Mouse (Mus musculus) gastrocnemius, postnatal 14 days (tissue): ENCODE measurements around the gene Tecr. TPM values are rescaled to one million over a fixed set of nuclear protein-coding genes. Genes with fewer than 3 reads are reported as not detected.
"Not testable (repeated sequence)": the region's sequence is repeated elsewhere in the genome, so short reads cannot be mapped to it uniquely, and the experiment has no call there.

Source experiments
- DNase-seq: peaks from one replicate; pipeline ENCODE4 v3.0.0; 2021; ENCODE audit warnings: mixed read lengths
- intact Hi-C: fragments of 180-260 bp; cut with DNase I; formaldehyde crosslinking; loops from one replicate; pipeline ENCODE4 v1.15.1; 2025; ENCODE audit warnings: low total_unique reads
- total RNA-seq, 2 experiments: library from RNA; stranded (reverse); gene quantifications; 2 replicates each; pipeline ENCODE4 v1.2.3; 2021

Gene Tecr
- total RNA-seq, 2 experiments from 2014 or later: 474 to 504 TPM

DNA sequence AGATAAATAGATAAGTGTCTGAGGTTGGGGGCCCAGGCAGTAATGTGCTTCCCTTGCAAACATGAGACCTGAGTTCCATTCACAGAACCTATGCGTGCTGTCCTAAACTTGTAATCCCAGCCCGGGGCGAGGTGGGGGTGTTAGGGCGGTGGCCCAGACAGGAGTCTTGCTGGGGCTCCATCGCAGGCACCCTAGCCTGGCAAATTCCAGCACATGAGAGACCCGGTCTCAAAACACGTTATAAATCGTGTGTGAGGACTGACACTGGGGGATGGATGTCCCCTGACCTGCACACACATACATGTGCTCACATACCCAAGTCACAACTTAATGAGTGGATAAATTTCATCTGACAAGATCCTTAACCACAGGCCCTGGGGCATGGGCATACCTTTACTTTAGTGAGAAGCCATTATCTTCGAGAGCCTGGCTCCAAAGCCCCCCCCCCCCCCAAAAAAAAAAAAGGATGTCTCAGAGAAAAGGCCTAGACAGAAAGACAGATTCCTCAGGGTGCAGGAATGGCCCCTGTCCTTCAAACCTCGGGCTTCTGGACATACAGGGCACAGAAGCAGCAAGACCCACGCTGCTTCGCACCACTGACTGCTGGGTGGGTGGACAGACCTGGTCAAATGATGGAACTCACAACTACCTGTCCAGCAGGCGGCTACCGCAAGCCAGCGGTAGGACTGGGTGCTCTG lies 14.1 kb upstream of the Tecr start:
- intact Hi-C loops: no loop called here
- DNase-seq: no peak

DNA sequence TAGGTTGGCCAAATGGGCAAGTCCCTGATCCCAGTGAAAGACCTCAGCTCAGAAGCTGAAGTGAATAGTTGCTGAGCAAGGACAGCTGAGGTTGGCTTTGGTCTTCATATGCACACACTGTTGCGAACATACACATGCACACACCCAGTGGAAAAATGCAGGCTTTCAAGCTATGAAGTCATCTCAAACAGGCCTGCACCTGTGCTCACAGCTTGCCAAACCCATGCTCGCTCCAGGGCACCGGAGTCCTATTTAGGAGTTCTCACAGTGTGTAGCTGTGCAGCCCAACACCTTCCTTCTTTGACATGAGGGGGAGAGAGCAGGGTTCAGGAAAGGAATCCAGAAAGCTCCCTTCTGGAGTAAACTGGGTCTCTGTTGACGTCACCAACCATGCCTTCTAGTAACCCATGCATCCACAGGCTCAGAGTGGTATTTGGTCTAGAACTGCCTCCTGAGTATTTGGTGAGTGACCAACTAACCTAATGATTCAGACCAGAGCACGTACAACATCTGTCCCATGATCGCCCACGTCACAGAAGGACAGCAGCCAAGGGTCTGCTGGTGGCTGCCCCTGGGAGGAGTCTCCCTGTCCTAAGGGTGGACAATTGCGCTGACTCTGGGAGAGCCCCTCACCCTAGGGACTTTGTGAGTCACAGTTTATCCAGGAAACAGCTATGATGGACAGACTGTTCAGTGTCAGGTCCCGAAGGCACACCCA lies 12.0 kb upstream of the Tecr start:
- intact Hi-C loops: no loop called here
- DNase-seq: no peak

DNA sequence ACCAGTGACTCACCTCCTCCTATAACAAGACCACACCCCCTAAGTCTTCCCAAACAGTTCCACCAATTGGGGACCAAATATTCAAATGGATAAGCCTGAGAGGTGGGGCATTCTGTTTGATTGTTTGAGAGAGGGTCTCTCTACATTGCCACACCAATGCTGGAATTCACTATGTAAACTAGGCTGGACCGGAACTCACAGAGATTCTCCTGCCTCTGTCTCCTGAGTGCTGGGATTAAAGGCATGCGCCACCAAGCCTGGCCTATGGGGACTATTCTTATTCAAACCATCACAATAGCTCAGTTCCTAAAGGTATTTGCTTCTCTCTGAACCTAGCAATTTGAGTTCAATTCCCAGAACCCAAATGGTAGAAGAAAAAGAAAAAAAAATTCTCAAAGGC lies 10.8 kb upstream of the Tecr start:
- DNase-seq: no peak
- intact Hi-C loops: no loop called here

DNA sequence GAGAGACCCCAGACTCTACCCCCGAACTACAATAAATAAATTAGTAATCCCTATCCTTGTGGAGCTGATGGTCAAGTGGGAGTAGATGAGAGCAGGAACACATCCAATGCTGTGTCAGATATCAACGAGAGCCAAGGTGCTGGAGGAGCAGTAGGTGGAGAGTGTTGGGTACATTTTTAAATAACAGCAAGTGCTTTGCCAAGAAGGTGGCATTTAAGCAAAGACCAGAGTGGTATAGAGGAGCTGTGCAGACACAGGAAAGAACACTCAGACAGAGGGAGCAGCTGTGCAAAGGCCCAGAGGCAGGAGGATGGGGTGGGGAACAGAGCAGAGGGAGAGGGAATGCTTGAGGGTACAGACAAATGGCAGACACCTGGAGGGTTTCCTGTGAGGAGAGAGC lies 9.3 kb upstream of the Tecr start:
- no peak for DNase-seq
- intact Hi-C loops: no loop called here

DNA sequence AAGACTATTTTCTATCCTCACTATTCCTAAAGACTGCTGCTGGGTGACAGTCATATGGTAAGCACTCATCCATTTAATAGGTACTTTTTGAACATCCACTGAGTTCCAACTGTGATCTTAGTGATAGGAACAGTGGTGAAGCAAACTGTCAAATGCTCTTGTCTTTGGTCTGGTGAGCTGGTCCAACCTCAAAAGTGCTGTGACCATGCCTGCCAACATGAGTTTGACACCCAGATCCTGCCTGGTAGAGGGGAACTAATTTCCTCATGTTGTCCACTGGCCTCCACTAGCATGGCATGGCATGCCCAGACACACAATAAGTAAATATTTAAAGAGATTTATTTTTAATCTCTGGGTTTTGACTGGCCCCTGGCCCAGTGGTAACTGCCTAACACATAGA lies 8.9 kb upstream of the Tecr start:
- DNase-seq: no peak
- intact Hi-C loops: no loop called here

DNA sequence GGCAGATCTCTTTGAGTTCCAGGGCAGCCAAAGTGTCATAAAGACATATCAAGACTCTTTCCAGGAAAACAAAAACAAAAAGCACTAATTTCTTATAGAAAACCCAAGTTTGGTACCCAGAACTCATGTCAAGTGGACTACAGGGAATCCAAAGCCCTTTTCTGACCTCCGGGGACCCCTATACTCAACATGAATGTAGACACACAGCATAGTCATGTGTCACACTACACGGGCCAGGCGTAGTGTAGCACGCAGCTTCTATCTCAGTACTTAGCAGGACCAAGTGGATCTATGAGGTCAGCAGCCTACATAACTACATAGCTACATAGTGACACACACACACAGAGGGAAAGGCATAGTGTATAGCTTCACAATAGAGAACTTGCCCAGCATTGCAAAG lies 5.9 kb upstream of the Tecr start:
- DNase-seq: no peak

DNA sequence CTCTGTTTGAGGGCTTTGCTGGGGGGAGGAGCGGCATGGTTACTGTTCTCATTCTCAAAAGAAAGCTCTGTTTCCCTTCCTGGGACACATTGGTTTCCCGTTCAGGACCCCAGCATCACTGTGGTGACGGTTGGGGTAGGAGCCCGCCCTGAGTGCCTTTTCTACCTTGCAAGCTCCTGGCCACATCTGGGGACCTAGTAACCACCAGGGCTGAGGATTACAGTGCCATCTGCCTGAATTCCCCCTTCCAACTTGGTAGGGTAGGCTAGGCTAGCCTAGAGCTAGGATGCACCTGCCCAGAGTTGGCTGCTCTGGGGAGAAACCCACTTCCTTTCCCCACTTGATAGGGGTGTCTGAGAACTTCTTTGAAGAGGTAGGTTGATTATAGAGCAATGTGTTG lies 4.2 kb upstream of the Tecr start:
- no peak for DNase-seq
- intact Hi-C loops: no loop called here

More for the DNA sequence above, 5.9 kb upstream of the Tecr start:
- intact Hi-C loops: no loop called here

DNA sequence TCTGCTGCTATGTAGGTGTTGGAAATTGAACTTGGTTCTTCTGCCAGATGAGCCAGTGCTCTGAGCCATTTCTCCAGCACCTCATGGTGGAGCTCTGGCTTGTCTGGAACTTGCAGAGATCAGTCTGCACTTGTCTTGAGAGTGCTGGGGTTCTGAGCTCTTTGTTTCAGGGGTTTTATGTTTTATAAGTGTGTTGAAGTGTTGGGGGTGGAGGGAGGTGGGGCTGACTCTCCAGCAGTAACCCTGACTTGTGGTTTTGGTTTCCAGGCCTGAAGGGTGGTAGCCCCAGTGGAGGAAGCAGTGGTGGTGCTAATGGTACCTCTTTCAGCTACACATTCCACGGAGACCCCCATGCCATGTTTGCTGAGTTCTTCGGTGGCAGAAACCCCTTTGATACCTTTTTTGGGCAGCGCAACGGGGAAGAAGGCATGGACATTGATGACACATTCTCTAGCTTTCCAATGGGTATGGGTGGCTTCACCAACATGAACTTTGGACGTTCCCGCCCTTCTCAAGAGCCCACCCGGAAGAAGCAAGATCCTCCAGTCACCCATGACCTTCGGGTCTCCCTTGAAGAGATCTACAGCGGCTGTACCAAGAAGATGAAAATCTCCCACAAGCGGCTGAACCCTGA lies 1.9 kb upstream of the Tecr start:
- intact Hi-C loops: loop anchor here (5.0 kb wide), 1 partner anchor 42 kb away; the partner anchor contains the start of gene Ndufb7
- DNase-seq: no peak

DNA sequence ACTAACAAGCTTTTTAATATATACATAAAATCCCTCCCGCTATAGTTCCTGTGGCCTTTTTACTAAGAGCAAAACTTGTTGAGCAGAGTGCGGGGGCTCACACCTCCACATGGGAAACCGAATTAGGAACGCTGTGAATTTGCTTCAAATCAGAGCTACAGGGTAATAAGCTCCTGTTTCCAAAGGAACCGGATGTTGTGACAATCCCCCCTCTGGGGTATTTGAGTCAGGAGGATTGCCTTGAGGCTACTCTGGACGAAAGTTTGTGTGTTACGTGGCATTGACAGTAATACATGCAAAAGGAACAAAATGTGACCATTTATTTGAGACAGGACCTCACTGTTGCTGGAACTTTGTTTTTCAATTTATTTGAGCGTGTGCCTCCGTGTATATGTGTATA lies 1.3 kb upstream of the Tecr start:
- no peak for DNase-seq
- intact Hi-C loops: loop anchor here (5.0 kb wide), 1 partner anchor 42 kb away; the partner anchor contains the start of gene Ndufb7

DNA sequence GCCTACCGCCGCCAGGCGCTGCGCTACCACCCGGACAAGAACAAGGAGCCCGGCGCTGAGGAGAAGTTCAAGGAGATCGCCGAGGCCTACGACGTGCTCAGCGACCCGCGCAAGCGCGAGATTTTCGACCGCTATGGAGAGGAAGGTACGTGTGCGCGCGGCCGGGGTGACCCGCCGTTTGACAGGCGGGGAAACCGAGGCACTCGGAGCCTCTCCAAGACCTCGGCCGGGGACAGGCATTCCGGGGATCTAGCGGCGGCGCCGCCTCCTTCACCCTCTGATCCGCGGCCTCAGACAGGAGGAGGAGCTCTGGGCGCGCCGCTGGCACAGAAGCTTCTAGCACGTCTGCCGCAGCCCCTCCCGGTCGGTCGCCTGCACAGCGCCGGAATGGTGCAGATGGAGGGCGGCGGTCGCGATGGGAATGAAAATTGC lies 643 bp upstream of the Tecr start:
- intact Hi-C loops: loop anchor here (5.0 kb wide), 1 partner anchor 41 kb away; the partner anchor contains the start of gene Ndufb7
- peak; percentile 87 for DNase-seq

DNA sequence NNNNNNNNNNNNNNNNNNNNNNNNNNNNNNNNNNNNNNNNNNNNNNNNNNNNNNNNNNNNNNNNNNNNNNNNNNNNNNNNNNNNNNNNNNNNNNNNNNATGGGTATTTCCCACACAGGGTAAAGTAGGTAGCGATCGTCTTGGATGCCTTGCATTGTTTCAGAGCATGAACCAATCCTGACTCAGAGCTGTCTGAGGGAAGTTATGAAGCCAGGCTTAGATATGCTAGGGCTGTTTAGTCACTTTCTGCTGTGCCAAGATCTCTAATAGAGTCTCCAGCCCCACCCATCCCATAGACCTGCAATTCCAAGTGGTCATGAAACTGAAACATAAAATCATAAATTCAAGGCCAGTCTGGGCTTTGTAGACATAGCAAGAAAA lies 5.1 kb downstream of the Tecr start:
- no peak for DNase-seq
- intact Hi-C loops: no loop called here

DNA sequence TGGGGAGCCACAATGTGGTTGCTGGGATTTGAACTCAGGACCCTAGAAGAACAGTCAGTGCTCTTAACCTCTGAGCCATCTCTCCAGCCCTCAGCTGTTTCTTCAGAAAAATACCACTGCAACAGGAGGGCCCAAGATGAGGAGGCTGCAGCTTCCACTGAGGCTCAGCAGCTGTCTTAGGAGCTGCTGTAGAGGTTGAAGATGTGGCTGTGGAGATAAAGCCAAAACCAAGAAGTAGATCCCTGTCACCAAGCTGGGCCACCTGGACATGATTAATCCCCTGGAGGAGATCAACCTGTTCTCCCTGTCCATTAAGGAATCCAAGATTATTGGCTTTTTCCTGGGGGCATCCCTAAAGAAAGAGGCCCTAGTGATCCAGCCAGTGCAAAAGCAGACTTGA lies 8.0 kb downstream of the Tecr start:
- intact Hi-C loops: no loop called here
- no peak for DNase-seq

DNA sequence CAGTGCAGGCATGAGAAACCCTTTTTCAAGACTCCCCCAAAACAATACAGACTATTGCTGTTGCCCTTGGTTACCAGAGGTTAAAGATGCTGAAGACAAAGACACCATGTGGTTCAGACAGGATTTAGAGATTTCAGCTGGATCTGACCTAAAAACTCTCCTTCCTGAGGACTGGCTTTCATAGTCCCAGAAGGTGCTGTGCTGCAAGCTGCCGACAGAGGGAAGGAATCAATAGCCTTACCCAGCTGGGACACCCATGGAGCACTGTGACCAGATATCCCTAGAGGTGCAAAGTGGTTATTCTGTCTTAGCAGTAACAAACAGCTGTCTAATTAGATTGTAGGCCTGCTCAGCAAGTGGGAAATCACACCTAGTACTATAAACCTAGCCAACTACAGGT lies 9.6 kb downstream of the Tecr start:
- intact Hi-C loops: no loop called here
- no peak for DNase-seq

DNA sequence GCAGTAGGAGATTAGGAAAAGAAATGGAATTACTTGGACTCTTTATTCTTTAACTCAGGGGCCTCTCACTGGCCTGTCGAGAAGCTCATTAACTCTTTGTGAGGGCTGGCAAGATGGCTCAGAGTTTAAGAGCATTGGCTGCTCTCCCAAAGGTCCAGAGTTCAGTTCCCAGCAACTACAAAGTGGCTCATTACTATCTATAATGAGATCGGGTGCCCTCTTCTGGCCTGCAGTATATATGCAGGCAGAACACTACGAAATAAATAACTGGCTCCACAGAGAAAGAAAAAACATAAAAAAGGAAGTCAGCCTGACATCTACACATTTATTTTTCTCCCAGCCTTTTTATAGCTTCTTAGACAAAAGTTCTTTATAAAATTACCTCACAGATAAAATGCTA lies 11.4 kb downstream of the Tecr start:
- intact Hi-C loops: no loop called here
- no peak for DNase-seq

DNA sequence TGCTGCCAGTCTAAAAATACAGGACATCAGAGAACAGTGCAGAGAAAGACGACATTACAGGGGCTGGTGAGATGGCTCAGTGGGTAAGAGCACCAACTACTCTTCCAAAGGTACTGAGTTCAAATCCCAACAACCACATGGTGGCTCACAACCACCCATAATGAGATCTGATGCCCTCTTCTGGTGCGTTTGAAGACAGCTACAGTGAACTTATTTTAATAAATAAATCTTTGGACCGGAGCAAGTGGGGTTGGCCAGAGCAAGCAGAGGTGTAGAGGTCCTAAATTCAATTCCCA lies 12.8 kb downstream of the Tecr start:
- DNase-seq, intact Hi-C loops: not testable (repeated sequence)

DNA sequence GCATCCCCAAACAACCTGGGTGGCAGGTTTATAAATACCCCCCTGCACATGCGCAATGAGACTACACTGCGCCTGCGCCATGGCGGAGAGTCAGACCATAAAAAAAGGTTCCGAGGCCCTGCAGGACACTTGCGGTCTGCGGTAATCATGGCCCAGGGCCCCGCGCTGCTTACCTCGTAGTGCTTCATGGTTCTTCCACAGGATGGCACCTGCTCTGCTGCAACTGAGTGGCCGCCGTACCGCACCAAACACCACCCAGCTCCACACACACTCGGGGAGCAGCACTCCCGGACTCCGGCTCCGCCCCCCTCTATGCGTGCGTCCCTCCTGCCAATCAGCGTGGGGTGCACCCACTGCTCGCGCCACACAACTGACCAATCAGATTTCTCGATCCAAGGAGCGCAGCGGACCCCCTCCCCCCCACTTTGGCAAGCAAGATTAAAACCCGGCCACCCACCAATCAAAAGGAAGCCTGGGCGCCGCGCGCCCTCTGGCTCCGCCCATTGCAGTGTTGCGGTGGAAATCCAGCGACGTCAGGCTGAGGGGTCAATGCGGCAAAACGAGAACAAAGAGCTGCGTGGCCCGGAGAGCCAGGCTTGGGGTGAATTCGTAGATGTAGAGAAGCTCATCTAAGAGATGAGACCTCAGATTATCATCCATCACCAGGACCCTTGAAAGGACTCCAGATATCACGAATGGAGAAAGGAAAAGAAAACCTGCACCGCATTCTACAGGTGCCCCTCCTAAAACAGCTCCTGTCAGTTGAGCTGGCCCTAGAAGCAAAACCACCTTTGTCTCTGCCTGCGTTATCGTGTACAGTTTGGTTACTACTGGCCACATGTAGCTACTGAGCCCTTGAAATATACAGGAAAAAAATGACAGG lies 13.4 kb downstream of the Tecr start:
- peak; percentile 96 for DNase-seq
- intact Hi-C loops: no loop called here

DNA sequence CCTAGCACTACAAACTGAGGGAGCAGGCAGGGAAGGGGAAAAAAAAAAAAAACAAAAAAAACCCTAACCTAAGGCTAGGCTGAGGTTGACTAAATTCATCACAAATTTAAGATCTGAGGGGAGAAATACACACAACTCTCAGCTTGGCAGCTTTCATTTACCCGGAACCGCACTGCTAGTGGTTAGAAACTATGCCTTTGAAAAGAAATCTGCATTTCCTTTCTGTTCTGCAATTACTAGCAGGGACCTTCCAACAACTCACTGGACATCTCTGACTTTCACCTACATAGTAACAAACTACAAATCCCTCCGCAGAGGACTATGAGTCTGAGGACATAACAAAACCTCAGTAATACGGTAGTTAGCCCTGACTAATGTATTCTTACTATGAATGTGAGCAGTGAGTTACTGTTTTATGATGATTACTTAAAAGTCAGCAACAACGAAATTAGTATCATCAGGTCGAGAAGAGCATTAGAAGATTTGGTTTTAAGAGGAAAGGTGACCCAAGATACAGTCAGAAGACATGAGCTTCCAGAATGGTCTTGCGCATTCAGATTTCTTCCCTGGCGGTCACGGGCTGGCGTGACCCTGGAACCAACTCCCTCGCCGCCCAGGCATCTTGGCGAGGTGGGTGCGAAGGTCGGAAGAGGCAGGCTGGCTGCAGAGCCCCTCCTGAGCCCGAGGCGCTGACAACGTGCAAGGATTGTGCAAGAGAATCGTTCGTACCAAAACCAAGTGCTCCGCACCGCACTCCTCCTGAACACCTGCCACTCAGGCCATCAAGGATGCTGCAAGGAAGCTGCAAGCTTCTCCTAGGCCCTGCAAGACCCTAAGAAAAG lies 14.2 kb downstream of the Tecr start:
- no peak for DNase-seq
- intact Hi-C loops: no loop called here

DNA sequence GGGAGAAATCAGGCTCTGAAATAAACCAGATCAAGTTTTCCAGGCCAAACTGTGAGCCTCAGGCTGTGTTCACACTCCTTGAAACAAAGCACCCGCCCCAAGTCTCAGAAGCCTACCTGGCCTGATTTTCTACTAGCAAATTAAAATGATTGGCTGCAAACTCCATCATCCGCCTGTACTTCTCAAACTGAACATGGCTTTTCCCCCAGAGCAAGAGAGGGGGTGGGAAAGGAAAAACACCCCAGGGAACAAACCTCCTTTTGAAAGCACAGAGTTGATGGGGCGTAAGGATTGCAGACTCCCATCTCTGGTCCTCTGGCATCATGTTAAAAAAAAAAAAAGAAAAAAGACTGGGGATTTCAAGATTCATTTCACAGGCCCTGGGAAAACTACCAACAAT lies 15.1 kb downstream of the Tecr start:
- DNase-seq: no peak
- intact Hi-C loops: no loop called here

DNA sequence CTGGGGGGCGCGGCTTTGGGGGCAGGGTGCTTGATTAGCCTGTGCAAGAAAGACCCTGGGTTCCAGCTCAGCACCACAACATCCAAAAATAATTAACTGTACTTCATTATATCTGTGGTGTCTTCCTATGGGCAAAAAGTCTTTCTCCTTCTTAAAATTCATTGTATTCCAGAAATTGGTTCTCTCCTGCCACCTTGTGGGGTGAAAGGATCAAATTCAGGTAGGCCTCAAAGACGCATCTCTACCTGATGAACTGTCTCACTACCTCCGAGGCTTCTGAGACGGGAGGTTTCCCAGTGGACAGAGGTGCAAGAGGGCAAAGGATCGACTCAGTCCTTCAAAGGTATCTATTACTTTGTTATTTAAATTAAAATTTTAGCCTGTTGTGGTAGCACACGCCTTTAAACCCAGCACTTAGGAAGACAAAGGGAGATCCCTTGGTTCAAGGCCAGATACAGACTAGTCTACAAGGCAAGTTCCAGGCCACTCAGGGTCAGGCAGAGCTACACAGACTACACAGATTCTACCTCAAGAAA lies 17.2 kb downstream of the Tecr start:
- DNase-seq: no peak
- intact Hi-C loops: no loop called here
